Mouse (Mus musculus) heart, postnatal 0 days (tissue): ENCODE measurements around the gene Cyld.

Experiments
- CTCF ChIP-seq: IDR thresholded peaks from 2 replicates; pipeline ENCODE4 v1.5.1; 2016; ENCODE audit warnings: antibody characterized with exemption, control low read depth, low read depth
- EP300 ChIP-seq: IDR thresholded peaks from 2 replicates; pipeline ENCODE4 v1.6.1; 2016; ENCODE audit warnings: antibody characterized with exemption, low read depth

DNA sequence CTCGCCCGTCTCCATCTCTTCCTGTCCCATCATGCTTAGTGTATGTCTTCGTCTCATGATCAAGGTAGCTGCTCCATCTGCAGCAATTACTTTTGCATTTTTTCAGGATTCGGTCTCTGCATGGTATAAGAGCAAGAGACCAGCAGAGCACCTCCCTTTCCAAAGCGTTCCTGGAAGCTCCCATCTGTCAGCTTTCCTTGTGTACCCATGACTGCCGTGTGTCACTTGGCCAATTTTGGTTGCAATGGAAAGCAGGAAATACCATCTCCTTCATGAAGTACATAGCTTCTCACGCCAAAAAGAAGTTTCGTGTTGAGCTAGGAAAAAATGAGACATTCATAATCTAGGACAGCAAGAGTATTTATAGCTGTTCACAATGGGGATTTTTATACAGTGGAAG, 15.8 kb upstream of the Cyld start:
- TF ChIP-seq CTCF (no peak), EP300 (no peak)
